Mouse (Mus musculus) liver, postnatal 0 days (tissue): ENCODE results near the gene Gm3336.

Experiments used
- CTCF ChIP-seq: sonication (generic); IDR thresholded peaks from 2 replicates; pipeline ENCODE4 v1.5.1; 2016; ENCODE audit warnings: antibody characterized with exemption, low read depth
- EP300 ChIP-seq: IDR thresholded peaks from 2 replicates; pipeline ENCODE4 v1.6.1; 2016; ENCODE audit warnings: antibody characterized with exemption, low read depth, mild to moderate bottlenecking

DNA sequence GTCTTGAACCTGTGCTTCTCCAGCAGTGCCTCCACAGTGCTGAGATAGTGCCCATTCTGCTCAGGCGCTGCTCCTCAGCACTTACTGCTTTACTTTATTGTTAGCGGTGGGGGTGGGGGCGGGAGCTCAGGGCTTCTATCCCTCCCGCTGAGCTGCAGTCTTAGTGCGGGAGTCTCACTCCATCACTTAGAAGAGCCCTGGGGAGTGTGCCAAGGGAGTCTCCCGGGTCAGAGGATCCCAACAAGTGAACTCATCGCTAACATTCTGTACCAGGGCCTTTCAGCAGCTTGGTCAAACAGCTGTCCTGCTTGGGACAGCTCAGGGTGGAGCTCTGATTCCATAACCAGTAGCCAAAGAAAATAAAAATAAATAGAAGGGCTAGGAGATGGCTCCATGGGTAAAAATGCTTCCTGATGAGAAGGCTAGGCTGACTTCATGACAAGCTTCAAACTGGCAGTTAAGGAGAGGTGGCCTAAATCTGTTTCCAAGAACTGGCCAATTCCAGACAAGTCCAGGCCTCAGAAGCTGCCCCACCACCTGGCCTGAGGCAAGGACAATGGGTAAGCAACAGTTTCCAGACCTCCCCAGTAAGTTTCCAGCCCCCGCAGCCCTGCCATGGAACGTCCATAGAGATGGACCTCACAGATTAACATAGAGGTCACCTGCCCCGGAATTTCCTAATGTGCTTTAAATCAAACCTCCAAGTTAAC is 46.6 kb upstream of the Gm3336 start:
- TF ChIP-seq CTCF (no peak), EP300 (no peak)
